Mouse (Mus musculus) small intestine, adult 2 months (tissue): Measurements from ENCODE around the gene Clcn1.

ENCODE experiments used
- CTCF ChIP-seq: fragments of 200-500 bp; IDR thresholded peaks from 2 replicates; pipeline ENCODE4 v1.5.1; 2012; ENCODE audit warnings: low read depth, mild to moderate bottlenecking, control low read depth, inconsistent platforms, low read length, moderate library complexity, mixed read lengths; ENCODE audit not compliant: insufficient replicate concordance, insufficient read length; ENCODE audit errors: extremely low read depth
- POLR2A ChIP-seq: fragments of 200-500 bp; IDR thresholded peaks from 2 replicates; pipeline ENCODE4 v1.6.1; 2012; ENCODE audit warnings: low read depth, mild to moderate bottlenecking, control low read depth, inconsistent platforms, low read length, moderate library complexity

- TF ChIP-seq CTCF, result no peak
- TF ChIP-seq POLR2A, result no peak
These were observed 66.0 kb downstream of the Clcn1 start for GRCm38 (mm10) chr6:42352486-42352846.
